Mouse (Mus musculus) thymus, postnatal 0 days (tissue): ENCODE data around the gene Vsx1. TPM values are rescaled to one million over a fixed set of nuclear protein-coding genes. Genes with fewer than 3 reads are reported as not detected.

Experiments
- DNase-seq: peaks from one replicate; pipeline ENCODE4 v3.0.0-alpha.2; 2015; ENCODE audit warnings: low spot score
- polyA plus RNA-seq: library from polyadenylated mRNA; unstranded; fragments of >200 nt; fragmentation: Nextera tagmentation; extraction: Ambion mirVana; gene quantifications from 2 replicates; pipeline ENCODE4 v1.2.1, GENCODE M21; 2015

The Vsx1 gene
- polyA plus RNA-seq, 1 experiment from 2014 or later: not detected

DNA sequence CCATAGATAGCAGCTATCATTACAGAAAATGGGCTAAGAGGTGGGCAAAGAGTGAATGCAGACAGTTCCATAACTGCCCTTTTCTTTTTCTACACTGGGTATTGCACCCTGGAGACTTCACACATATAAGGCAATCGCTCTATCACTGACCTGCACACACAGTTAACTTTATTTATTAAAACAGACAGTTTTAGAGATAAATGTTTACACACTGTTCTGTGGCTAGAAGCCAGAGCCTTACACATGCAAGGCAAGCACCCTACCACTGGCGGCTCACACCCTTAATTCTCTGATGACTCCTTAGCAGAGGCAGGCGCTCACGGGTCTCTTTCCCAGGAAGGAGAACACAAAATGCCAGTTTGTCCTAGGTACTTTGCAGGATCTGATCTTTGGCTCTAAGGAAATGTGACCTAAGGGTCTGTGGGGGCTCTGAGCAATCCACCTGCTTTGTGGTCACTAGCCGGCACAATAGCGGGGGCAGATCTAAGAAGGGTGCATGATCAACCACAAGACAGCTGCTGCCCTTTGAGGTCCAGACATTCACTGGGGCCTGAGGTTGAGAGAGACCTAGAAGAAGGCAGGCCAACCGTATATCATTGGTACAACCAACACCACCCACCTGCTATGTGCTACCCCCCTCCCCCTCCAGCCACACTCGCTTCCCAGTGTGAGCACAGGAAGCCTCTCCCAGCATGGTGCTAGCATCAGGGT lies 42.6 kb downstream of the Vsx1 start:
- no peak for DNase-seq

DNA sequence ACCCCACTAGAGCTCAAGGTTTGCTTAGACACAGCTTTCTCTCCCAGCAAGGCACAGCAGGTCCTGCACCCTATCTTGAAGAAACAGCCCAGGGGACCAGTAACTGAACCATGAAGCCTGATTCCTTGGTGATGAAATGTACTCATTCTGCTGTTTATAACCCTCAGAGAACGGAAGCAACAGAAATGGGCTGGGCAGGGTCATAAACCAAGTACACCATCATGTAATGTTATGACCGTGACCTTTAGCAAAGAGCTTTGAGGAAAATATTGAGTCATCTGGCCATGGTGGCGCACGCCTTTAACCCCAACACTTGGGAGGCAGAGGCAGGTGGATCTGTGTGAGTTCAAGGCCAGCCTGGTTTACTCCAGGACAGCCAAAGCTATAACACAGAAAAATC lies 43.9 kb downstream of the Vsx1 start:
- DNase-seq: no peak

DNA sequence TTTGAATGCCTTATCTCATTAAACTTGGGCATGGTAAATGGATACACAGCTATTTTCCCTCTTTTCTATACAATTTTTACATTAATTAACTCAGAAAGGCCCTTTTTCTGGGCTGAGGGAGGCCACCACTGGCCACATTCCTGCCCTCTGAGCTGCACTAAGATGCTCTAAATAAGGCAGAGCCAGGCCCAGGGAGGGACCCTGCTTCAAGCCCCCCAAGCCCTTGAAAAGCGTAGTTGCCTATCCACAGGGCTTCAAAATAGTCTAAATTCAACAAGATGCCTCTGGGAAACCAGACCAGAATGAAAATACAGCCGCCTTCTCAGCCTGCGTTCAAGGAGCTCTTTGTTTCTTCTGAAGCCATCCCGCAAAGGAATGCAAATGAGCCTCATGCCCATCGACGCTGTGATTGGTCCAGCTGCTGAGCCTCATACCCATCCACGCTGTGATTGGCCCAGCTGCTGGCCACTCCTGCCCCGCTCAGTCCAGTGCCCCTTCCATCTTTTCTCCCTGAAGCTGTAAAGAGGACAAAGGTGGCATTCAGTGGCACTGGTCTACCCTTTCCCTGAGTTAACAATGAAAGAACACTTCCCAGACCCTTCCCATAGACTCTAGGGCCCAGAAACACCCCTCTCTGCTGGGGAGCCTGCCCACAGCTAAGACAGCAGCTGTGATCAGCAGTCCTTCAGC lies 45.3 kb downstream of the Vsx1 start:
- DNase-seq: no peak

DNA sequence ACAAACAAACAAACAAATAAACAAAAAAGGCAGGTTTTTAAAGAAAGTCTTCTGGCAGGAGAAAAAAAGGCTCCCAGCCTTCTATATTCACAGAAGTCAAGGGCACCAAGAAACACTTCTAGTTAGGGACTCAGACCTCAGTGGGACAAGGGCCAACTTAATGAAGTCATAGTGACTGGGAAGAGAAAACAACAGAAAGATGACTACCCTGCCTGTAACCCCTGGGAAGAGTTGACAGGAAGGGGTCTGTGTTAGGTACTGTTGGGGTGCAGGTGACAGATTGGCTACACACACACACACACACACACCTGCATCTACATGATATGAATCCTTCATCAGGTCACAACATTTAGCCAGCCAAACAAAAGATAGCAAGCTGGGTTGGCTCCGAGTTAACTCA lies 46.0 kb downstream of the Vsx1 start:
- no peak for DNase-seq

DNA sequence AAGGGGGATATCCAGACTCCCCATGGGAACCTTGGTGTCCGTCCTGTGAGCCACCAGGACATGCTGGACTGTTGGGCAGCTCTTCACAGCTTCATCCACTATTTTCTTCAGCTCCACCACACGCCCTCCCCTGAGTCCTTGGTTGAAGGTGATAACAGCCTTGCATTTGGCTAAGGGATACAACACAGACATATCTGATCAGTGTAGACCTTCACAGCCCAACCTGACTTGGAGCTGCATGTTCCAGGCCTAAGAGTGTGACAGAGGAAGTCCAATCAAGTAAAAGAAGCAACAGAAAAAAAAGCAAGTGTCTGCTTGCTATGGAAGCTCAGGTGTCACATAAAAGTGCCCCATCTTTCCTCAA lies 50.8 kb downstream of the Vsx1 start:
- DNase-seq: no peak

DNA sequence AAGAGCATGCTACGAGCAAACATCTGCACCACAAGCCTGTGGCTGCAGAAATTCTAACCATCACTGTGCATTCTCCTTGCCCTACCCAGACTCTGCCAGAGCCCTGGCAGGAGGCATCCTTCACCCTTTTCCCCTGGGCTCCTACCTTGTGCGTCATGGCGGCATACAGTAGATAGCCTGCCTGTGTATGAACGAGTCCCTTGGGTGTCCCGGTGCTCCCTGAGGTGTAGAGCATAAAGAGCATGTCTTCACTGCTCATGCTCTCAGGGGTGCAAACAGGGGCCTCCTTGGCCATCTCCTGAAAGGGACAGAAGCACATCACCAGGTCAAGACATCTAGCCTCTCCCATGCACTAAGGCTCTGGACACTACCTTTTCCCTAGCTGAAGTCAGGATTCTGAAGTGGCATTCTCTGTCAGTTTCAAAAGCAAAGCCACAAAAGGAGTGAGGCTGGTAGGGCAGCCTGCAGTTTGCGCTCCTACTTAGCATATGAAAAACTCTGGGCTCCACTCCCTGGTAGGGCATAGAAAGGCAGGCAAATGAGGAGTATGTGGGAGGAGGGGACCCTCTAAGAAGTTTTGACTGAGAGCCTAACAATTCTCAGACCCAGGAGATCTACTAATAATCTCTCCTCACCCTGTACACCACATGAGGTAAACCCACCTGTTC lies 51.3 kb downstream of the Vsx1 start:
- DNase-seq: no peak

DNA sequence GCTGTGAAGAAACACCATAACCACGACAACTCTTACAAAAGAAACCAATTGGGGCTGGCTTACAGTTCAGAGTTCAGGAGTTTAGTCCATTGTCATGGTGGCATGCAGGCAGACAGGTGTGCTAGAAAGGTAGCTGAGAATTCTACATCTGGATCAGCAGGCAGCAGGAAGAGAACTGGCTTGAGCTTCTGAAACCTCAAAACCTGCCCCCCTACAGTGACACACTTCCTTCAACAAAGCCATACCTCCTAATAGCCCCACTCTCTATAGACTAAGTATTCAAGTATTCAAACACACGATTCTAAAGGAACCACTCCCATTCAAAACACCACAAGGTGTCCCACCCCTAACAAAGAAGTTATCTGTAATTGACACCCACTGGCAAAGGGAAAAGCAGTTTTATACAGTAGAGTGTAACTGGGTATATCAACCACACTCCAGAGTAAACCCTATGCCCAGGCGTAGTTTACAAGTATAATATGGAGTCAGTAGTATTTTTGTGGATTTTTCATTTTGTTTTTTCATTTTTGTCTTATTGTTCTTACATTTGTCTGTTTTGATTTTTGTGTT lies 53.2 kb downstream of the Vsx1 start:
- DNase-seq: no peak

Other genes with a start within 250 kb of the Vsx1 start
- gene Zfp442, start 237.9 kb downstream of the Vsx1 start, polyA plus RNA-seq: 1.6 and 2.2 TPM in 2 replicates
- gene Zfp345, start 204.3 kb downstream of the Vsx1 start, polyA plus RNA-seq: 0.28 and 0.30 TPM in 2 replicates
- gene Cst7, start 118.9 kb downstream of the Vsx1 start, polyA plus RNA-seq: 11.2 and 12.5 TPM in 2 replicates
- 36.6 and 41.1 TPM in 2 replicates for gene Apmap, start 80.8 kb downstream of the Vsx1 start, polyA plus RNA-seq
- 22.0 and 25.3 TPM in 2 replicates for gene Acss1, start 20.9 kb downstream of the Vsx1 start, polyA plus RNA-seq
- 18.5 and 20.4 TPM in 2 replicates for gene Entpd6, start 59.7 kb upstream of the Vsx1 start, polyA plus RNA-seq
- 46.8 and 48.8 TPM in 2 replicates for gene Pygb, start 97.4 kb upstream of the Vsx1 start, polyA plus RNA-seq
- 52.6 and 53.3 TPM in 2 replicates for gene Abhd12, start 215.4 kb upstream of the Vsx1 start, polyA plus RNA-seq
- 55.4 and 58.4 TPM in 2 replicates for gene Gins1, start 216.0 kb upstream of the Vsx1 start, polyA plus RNA-seq